Mouse (Mus musculus) intestine, embryonic 14.5 days (tissue): ENCODE measurements around the gene Pdzd8. TPM values are rescaled to one million over a fixed set of nuclear protein-coding genes. Genes with fewer than 3 reads are reported as not detected.

Experiments
- ATAC-seq: fragments of 200-750 bp; cut with Nextera tagmentation; replicated peaks from 2 replicates; pipeline ENCODE4 v1.8.0; 2017; ENCODE audit warnings: low read depth, moderate number of reproducible peaks, moderate TSS enrichment, moderate library complexity; ENCODE audit not compliant: low FRiP score, low TSS enrichment
- DNase-seq: peaks from one replicate; pipeline ENCODE4 v3.0.0-alpha.2; 2018; ENCODE audit warnings: low spot score
- H3K27ac ChIP-seq: fragments of 300-500 bp; sonication (generic); 2 replicates; pipeline ENCODE4 v1.5.1; 2014; ENCODE audit warnings: low read depth, mild to moderate bottlenecking, control low read depth
- H3K27me3 ChIP-seq: fragments of 300-500 bp; sonication (generic); replicated peaks from 2 replicates; pipeline ENCODE4 v1.6.1; 2014; ENCODE audit warnings: low read length, control low read depth; ENCODE audit not compliant: control insufficient read depth, insufficient read depth
- H3K36me3 ChIP-seq: fragments of 300-500 bp; sonication (generic); 2 replicates; pipeline ENCODE4 v1.6.1; 2014; ENCODE audit warnings: low read length, control low read depth; ENCODE audit not compliant: control insufficient read depth, insufficient read depth
- H3K4me1 ChIP-seq: fragments of 300-500 bp; sonication (generic); replicated peaks from 2 replicates; pipeline ENCODE4 v1.6.1; 2014; ENCODE audit warnings: low read length, control low read depth, mixed read lengths; ENCODE audit not compliant: control insufficient read depth, insufficient read depth
- H3K4me2 ChIP-seq: fragments of 300-500 bp; sonication (generic); 2 replicates; pipeline ENCODE4 v1.6.1; 2014; ENCODE audit warnings: low read length
- H3K4me3 ChIP-seq: fragments of 300-500 bp; sonication (generic); 2 replicates; pipeline ENCODE4 v1.5.1; 2014; ENCODE audit warnings: low read depth, low read length, control low read depth, mixed read lengths
- H3K9ac ChIP-seq: fragments of 300-500 bp; sonication (generic); 2 replicates; pipeline ENCODE4 v1.6.1; 2014; ENCODE audit warnings: mild to moderate bottlenecking, low read length
- H3K9me3 ChIP-seq: fragments of 300-500 bp; sonication (generic); 2 replicates; pipeline ENCODE4 v1.6.1; 2016; ENCODE audit warnings: low read length, control low read depth; ENCODE audit not compliant: control insufficient read depth
- WGBS: fragments of 180-500 bp; shearing (Covaris S2); extraction: QIAGEN DNeasy Blood & Tissue Kit; methylation state at CpG from one replicate; pipeline ENCODE4 v1.1.7; 2014; 5-methylcytosine and 5-hydroxymethylcytosine counted together
- polyA plus RNA-seq: library from polyadenylated mRNA; unstranded; fragments of >200 nt; fragmentation: Nextera tagmentation; extraction: Ambion mirVana; gene quantifications from 2 replicates; pipeline ENCODE4 v1.2.1, GENCODE M21; 2014

Pdzd8 gene
- polyA plus RNA-seq, 1 experiment from 2014 or later: 16.6 TPM

- Histone ChIP-seq H3K9me3 (peaks cover 7% of the 10 kb centered on the region; the same call in 1 of the 2 replicates), H3K4me2 (no peak overlapping the region), H3K27me3 (no peaks in the 10 kb centered on the region), H3K4me3 (no peak overlapping the region), H3K4me1 (no peaks in the 10 kb centered on the region), H3K27ac (no peak overlapping the region), H3K36me3 (no peaks in the 10 kb centered on the region), H3K9ac (no peak overlapping the region)
- ATAC-seq (no peak), DNase-seq (peak; percentile 50)
- WGBS: 82% methylated on average over 7 of the region's 7 CpGs
Observed at GRCm38 (mm10) chr19:59276354-59276753, 69.2 kb downstream of the Pdzd8 start.

- 85% methylated on average over 7 of the region's 7 CpGs for WGBS
Observed at GRCm38 (mm10) chr19:59273190-59273589, 72.4 kb downstream of the Pdzd8 start.

GRCm38 (mm10) chr19:59267417-59267963 lies 78.1 kb downstream of the Pdzd8 start:
- WGBS: 16% methylated on average over 5 of the region's 5 CpGs
- peak; percentile 60; the same call in 1 of the 2 replicates for ATAC-seq

More at GRCm38 (mm10) chr19:59273190-59273589, 72.4 kb downstream of the Pdzd8 start:
- Histone ChIP-seq H3K27ac (no peak overlapping the region), H3K9ac (no peak overlapping the region), H3K4me3 (no peak overlapping the region), H3K4me1 (no peaks in the 10 kb centered on the region), H3K36me3 (no peaks in the 10 kb centered on the region), H3K4me2 (no peak overlapping the region), H3K27me3 (no peaks in the 10 kb centered on the region), H3K9me3 (no peaks in the 10 kb centered on the region)
- ATAC-seq: no peak
- DNase-seq: no peak

GRCm38 (mm10) chr19:59265907-59266306 lies 79.7 kb downstream of the Pdzd8 start:
- peaks cover 9% of the 10 kb centered on the region; the same call in 1 of the 2 replicates for H3K27me3 ChIP-seq
- DNase-seq: no peak
- no peak overlapping the region for H3K4me3 ChIP-seq
- H3K27ac ChIP-seq: no peak overlapping the region
- H3K9ac ChIP-seq: no peak overlapping the region
- no peaks in the 10 kb centered on the region for H3K9me3 ChIP-seq
- ATAC-seq: no peak
- peaks cover 3% of the 10 kb centered on the region; the same call in 1 of the 2 replicates for H3K4me1 ChIP-seq
- WGBS: 70% methylated on average over 6 of the region's 6 CpGs
- H3K36me3 ChIP-seq: no peaks in the 10 kb centered on the region
- H3K4me2 ChIP-seq: no peak overlapping the region

More at GRCm38 (mm10) chr19:59267417-59267963, 78.1 kb downstream of the Pdzd8 start:
- no peak overlapping the region for H3K9ac ChIP-seq
- DNase-seq: peak; percentile 66
- no peaks in the 10 kb centered on the region for H3K36me3 ChIP-seq
- no peak overlapping the region for H3K4me3 ChIP-seq
- no peak overlapping the region for H3K4me2 ChIP-seq
- peak overlapping the region; percentile 66 for H3K27ac ChIP-seq
- no peaks in the 10 kb centered on the region for H3K9me3 ChIP-seq
- H3K4me1 ChIP-seq: 0 out of 2 replicates have a peak, but pooled peaks cover 3% of the 10 kb centered on the region
- H3K27me3 ChIP-seq: no peaks in the 10 kb centered on the region; the same call in 1 of the 2 replicates

GRCm38 (mm10) chr19:59264838-59265532 lies 80.6 kb downstream of the Pdzd8 start:
- no peak overlapping the region for H3K4me3 ChIP-seq
- H3K9me3 ChIP-seq: no peaks in the 10 kb centered on the region
- H3K4me2 ChIP-seq: no peak overlapping the region
- H3K27ac ChIP-seq: no peak overlapping the region
- no peak for DNase-seq
- 79% methylated on average over 9 of the region's 9 CpGs for WGBS
- H3K9ac ChIP-seq: no peak overlapping the region
- ATAC-seq: no peak
- peaks cover 9% of the 10 kb centered on the region; the same call in 1 of the 2 replicates for H3K27me3 ChIP-seq
- H3K36me3 ChIP-seq: no peaks in the 10 kb centered on the region
- peaks cover 9% of the 10 kb centered on the region for H3K4me1 ChIP-seq

GRCm38 (mm10) chr19:59263171-59263570 lies 82.4 kb downstream of the Pdzd8 start:
- Histone ChIP-seq H3K9me3 (no peaks in the 10 kb centered on the region), H3K27ac (no peak overlapping the region), H3K27me3 (peaks cover 9% of the 10 kb centered on the region; the same call in 1 of the 2 replicates), H3K36me3 (no peaks in the 10 kb centered on the region), H3K9ac (no peak overlapping the region), H3K4me3 (no peak overlapping the region), H3K4me1 (peaks cover 9% of the 10 kb centered on the region), H3K4me2 (no peak overlapping the region)
- ATAC-seq (no peak), DNase-seq (no peak)
- 84% methylated on average over 9 of the region's 9 CpGs for WGBS

- Histone ChIP-seq H3K27ac (no peak overlapping the region), H3K36me3 (no peaks in the 10 kb centered on the region), H3K9me3 (no peaks in the 10 kb centered on the region), H3K4me3 (peak overlapping the region; percentile 40; the same call in 1 of the 2 replicates), H3K4me1 (peaks cover 6% of the 10 kb centered on the region), H3K27me3 (peaks cover 9% of the 10 kb centered on the region; the same call in 1 of the 2 replicates), H3K9ac (no peak overlapping the region), H3K4me2 (peak overlapping the region; percentile 58)
- no peak for ATAC-seq
- no peak for DNase-seq
- WGBS: 51% methylated on average over 7 of the region's 7 CpGs
Observed at GRCm38 (mm10) chr19:59261604-59262003, 84.0 kb downstream of the Pdzd8 start.

GRCm38 (mm10) chr19:59260718-59261442 lies 84.7 kb downstream of the Pdzd8 start, which contains the start of gene Slc18a2:
Gene Slc18a2, plus strand, starts transcription at chr19:59260896.
- peak within 1 kb of the TSS; percentile 2; the same call in 1 of the 2 replicates for H3K9ac ChIP-seq
- H3K4me3 ChIP-seq: peak within 1 kb of the TSS; percentile 40
- H3K4me2 ChIP-seq: peak within 1 kb of the TSS; percentile 58
- peaks cover 9% of the 10 kb centered on the region; the same call in 1 of the 2 replicates for H3K27me3 ChIP-seq
- no peaks in the 10 kb centered on the region for H3K36me3 ChIP-seq
- no peaks in the 10 kb centered on the region for H3K9me3 ChIP-seq
- ATAC-seq (peak; percentile 82), DNase-seq (peak; percentile 75)
- peaks cover 6% of the 10 kb centered on the region for H3K4me1 ChIP-seq
- WGBS: under 1% methylated on average over 55 of the region's 55 CpGs
- H3K27ac ChIP-seq: no peak within 1 kb of the TSS
